In the genomic region with DNA sequence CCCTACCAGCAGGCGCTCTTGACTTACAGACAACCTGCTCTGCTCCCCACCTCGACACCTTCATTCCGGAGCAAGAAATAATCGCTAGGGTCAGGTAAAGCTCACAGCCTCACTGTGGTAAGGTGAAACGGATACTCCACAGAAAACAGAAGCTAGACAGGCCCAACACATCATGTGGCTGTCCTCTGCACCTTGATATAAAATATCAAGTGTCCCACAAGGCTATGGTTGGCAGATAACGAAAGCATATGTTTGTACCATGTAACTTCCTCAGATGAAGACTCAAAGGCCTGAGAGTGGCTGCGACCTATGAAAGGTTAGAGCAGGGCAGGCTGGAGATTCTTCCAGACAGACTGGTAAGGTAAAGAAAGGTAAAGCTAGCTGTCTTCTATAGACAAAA, we compare ENCODE assay signal across 8 mouse cellular contexts. TPM values are rescaled to one million over a fixed set of nuclear protein-coding genes. Genes with fewer than 3 reads are reported as not detected.
DNase-seq lines count a peak whose midpoint lies in the region; ATAC-seq lines count a peak whose summit lies in the region.

No protein-coding gene starts in this region.

- ATAC-seq in heart, embryonic 12.5 days (ENCODE audit: insufficient number of reproducible peaks, low FRiP score): no peak
- ATAC-seq in embryonic facial prominence, embryonic 12.5 days (ENCODE audit: insufficient number of reproducible peaks, insufficient read depth, low FRiP score, low TSS enrichment): no peak
- no peak for ATAC-seq in intestine, embryonic 14.5 days (replicated peaks; ENCODE audit: low FRiP score, low TSS enrichment, low read depth)
- no peak for ATAC-seq in midbrain, embryonic 11.5 days (ENCODE audit: low FRiP score)

- no peak for DNase-seq in heart, adult 9 months (ENCODE audit: low spot score in 2 of 2)
- no peak for DNase-seq in intestine, embryonic 14.5 days (ENCODE audit: low spot score)
- DNase-seq in midbrain, embryonic 11.5 days (ENCODE audit: low spot score, missing footprints): no peak
- no peak for DNase-seq in layer of hippocampus, adult 8-10 months (ENCODE audit: low spot score in 2 of 2)
- no peak for DNase-seq in urinary bladder, postnatal 10 days (ENCODE audit: low spot score)
- no peak for DNase-seq in layer of hippocampus, postnatal 25 days (ENCODE audit: extremely low spot score in 1 of 2, low spot score in 1 of 2)

- peaks cover 12% of the 10 kb centered on the region for H3K4me1 ChIP-seq in heart, embryonic 12.5 days (replicated peaks)
- peaks cover 11% of the 10 kb centered on the region for H3K4me1 ChIP-seq in embryonic facial prominence, embryonic 12.5 days
- H3K4me1 ChIP-seq in intestine, embryonic 14.5 days (replicated peaks; ENCODE audit: control insufficient read depth, insufficient read depth, low read length): peaks cover 14% of the 10 kb centered on the region
- peaks cover 12% of the 10 kb centered on the region for H3K4me1 ChIP-seq in midbrain, embryonic 11.5 days (ENCODE audit: control insufficient read depth, insufficient read depth, low read length)

- no peak overlapping the region for H3K4me3 ChIP-seq in heart, embryonic 12.5 days
- no peak overlapping the region for H3K4me3 ChIP-seq in embryonic facial prominence, embryonic 12.5 days
- H3K4me3 ChIP-seq in intestine, embryonic 14.5 days (ENCODE audit: low read depth, low read length): no peak overlapping the region
- no peak overlapping the region for H3K4me3 ChIP-seq in midbrain, embryonic 11.5 days (ENCODE audit: low read depth, low read length)

- peak overlapping the region; percentile 76 for H3K4me2 ChIP-seq in heart, embryonic 12.5 days
- peak overlapping the region; percentile 84; the same call in 1 of the 2 replicates for H3K4me2 ChIP-seq in embryonic facial prominence, embryonic 12.5 days (replicated peaks)
- peak overlapping the region; percentile 52 for H3K4me2 ChIP-seq in intestine, embryonic 14.5 days (ENCODE audit: low read length)
- peak overlapping the region; percentile 85; the same call in 1 of the 2 replicates for H3K4me2 ChIP-seq in midbrain, embryonic 11.5 days

- no peak overlapping the region for H3K9ac ChIP-seq in heart, embryonic 12.5 days
- H3K9ac ChIP-seq in embryonic facial prominence, embryonic 12.5 days: no peak overlapping the region
- H3K9ac ChIP-seq in intestine, embryonic 14.5 days (ENCODE audit: low read length): no peak overlapping the region
- no peak overlapping the region for H3K9ac ChIP-seq in midbrain, embryonic 11.5 days (ENCODE audit: low read length)

- peaks cover 12% of the 10 kb centered on the region; the same call in 1 of the 2 replicates for H3K27me3 ChIP-seq in heart, embryonic 12.5 days (replicated peaks)
- no peaks in the 10 kb centered on the region for H3K27me3 ChIP-seq in embryonic facial prominence, embryonic 12.5 days
- H3K27me3 ChIP-seq in intestine, embryonic 14.5 days (replicated peaks; ENCODE audit: control insufficient read depth, insufficient read depth, low read length): no peaks in the 10 kb centered on the region
- H3K27me3 ChIP-seq in midbrain, embryonic 11.5 days (ENCODE audit: control insufficient read depth, insufficient read depth, low read length): no peaks in the 10 kb centered on the region

- 86% methylated on average over 7 of the region's 7 CpGs for WGBS in heart, embryonic 12.5 days
- WGBS in embryonic facial prominence, embryonic 12.5 days: 85% methylated on average over 7 of the region's 7 CpGs
- WGBS in intestine, embryonic 14.5 days: 88% methylated on average over 7 of the region's 7 CpGs
- 86% methylated on average over 7 of the region's 7 CpGs for WGBS in midbrain, embryonic 11.5 days

- no peak overlapping the region for H3K27ac ChIP-seq in heart, embryonic 12.5 days (ENCODE audit: poor library complexity, severe bottlenecking)
- H3K27ac ChIP-seq in embryonic facial prominence, embryonic 12.5 days: no peak overlapping the region
- H3K27ac ChIP-seq in intestine, embryonic 14.5 days (ENCODE audit: low read depth): no peak overlapping the region
- H3K27ac ChIP-seq in midbrain, embryonic 11.5 days (ENCODE audit: low read depth, low read length): no peak overlapping the region

- H3K36me3 ChIP-seq in heart, embryonic 12.5 days: peaks cover 9% of the 10 kb centered on the region
- H3K36me3 ChIP-seq in embryonic facial prominence, embryonic 12.5 days: peaks cover 3% of the 10 kb centered on the region; the same call in 1 of the 2 replicates
- H3K36me3 ChIP-seq in intestine, embryonic 14.5 days (ENCODE audit: control insufficient read depth, insufficient read depth, low read length): peaks cover 10% of the 10 kb centered on the region
- no peaks in the 10 kb centered on the region for H3K36me3 ChIP-seq in midbrain, embryonic 11.5 days (ENCODE audit: control insufficient read depth, insufficient read depth, low read length)

- H3K9me3 ChIP-seq in heart, embryonic 12.5 days (replicated peaks): no peaks in the 10 kb centered on the region
- H3K9me3 ChIP-seq in embryonic facial prominence, embryonic 12.5 days: no peaks in the 10 kb centered on the region
- no peaks in the 10 kb centered on the region for H3K9me3 ChIP-seq in intestine, embryonic 14.5 days (ENCODE audit: control insufficient read depth, low read length)
- H3K9me3 ChIP-seq in midbrain, embryonic 11.5 days (ENCODE audit: control insufficient read depth, low read length): no peaks in the 10 kb centered on the region

RNA-seq across cellular contexts. Expression of a gene that starts 4.5 kb away (rescaled TPM):
- polyA plus RNA-seq in heart, embryonic 12.5 days (2016; fragmentation: Nextera tagmentation; extraction: Ambion mirVana): 28.7 TPM in 2 replicates
- 45.0 and 47.5 TPM in 2 replicates for polyA plus RNA-seq in embryonic facial prominence, embryonic 12.5 days (2016; fragmentation: Nextera tagmentation; extraction: Ambion mirVana)
- polyA plus RNA-seq in intestine, embryonic 14.5 days (2014; fragmentation: Nextera tagmentation; extraction: Ambion mirVana): 44.3 and 44.6 TPM in 2 replicates
- polyA plus RNA-seq in midbrain, embryonic 11.5 days (2014; fragmentation: Nextera tagmentation; extraction: Ambion mirVana): 44.9 and 46.0 TPM in 2 replicates
- total RNA-seq in layer of hippocampus, adult 8-10 months (2022): 10 to 100 TPM; 32.6 to 39.1 (median 35.4) TPM
- 10 to 100 TPM; 33.3 to 34.0 TPM for total RNA-seq in layer of hippocampus, postnatal 25 days (2021)

RNA-seq across cellular contexts. Expression of a gene that starts 37.7 kb away (rescaled TPM):
- 2.0 and 2.2 TPM in 2 replicates for polyA plus RNA-seq in heart, embryonic 12.5 days (2016; fragmentation: Nextera tagmentation; extraction: Ambion mirVana)
- 3.2 and 4.8 TPM in 2 replicates for polyA plus RNA-seq in embryonic facial prominence, embryonic 12.5 days (2016; fragmentation: Nextera tagmentation; extraction: Ambion mirVana)
- 2.3 and 2.7 TPM in 2 replicates for polyA plus RNA-seq in intestine, embryonic 14.5 days (2014; fragmentation: Nextera tagmentation; extraction: Ambion mirVana)
- 3.8 and 5.4 TPM in 2 replicates for polyA plus RNA-seq in midbrain, embryonic 11.5 days (2014; fragmentation: Nextera tagmentation; extraction: Ambion mirVana)
- total RNA-seq in layer of hippocampus, adult 8-10 months (2022): 1 to 10 TPM; 4.6 to 5.8 (median 5.0) TPM
- 1 to 10 TPM; 4.6 to 4.7 TPM for total RNA-seq in layer of hippocampus, postnatal 25 days (2021)
